ENCODE assay signal across 8 mouse cellular contexts in the genomic region with DNA sequence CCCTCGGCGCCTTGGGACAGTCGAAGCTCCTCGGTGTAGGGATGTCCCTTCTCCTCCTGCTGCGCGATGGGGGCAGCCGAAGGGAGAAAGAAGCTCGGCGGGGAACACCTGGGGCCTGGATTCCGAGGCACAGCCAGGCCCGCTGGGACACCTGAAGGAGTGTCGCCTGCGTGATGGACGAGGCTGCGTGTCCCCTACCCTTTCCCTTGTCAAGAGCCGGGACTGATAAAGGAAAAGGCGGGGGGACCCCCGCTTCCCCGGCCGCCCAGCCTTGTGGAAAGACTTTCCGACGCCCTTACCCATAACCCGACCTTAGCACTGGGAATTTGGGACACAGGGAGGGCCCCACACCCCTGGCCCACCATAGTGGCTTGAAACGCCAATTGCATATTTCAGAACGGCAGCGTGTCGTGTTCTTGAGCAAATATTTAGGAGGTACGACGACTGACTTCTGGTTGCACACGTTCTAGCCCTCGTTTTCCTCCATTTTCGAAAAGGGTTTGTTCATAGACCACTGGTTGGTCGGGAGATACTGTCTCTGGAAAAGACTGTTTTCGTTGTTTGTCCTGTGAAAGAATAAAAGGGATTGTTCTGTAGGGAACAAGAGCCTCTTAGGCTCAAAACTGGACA. TPM values are rescaled to one million over a fixed set of nuclear protein-coding genes. Genes with fewer than 3 reads are reported as not detected.
DNase-seq lines count a peak whose midpoint lies in the region; ATAC-seq and TF ChIP-seq lines count a peak whose summit lies in the region.

No protein-coding gene starts in this region.

- no peak overlapping the region for H3K27ac ChIP-seq in kidney, adult 2 months (ENCODE audit: insufficient read depth, low read depth, low read length)
- peak overlapping the region; percentile 77 for H3K27ac ChIP-seq in MEL (ENCODE audit: control insufficient read depth, low read depth, low read length)
- peak overlapping the region; percentile 87 for H3K27ac ChIP-seq in embryonic facial prominence, embryonic 11.5 days (replicated peaks; ENCODE audit: low read depth, low read length)
- H3K27ac ChIP-seq in hindbrain, postnatal 0 days = peak overlapping the region; percentile 85

- H3K79me2 ChIP-seq in MEL (ENCODE audit: control insufficient read depth, insufficient read depth, low read length, poor library complexity) = peaks cover 45% of the 10 kb centered on the region

- H3K9me3 ChIP-seq in MEL (replicated peaks; ENCODE audit: insufficient read depth, low read length) = no peaks in the 10 kb centered on the region
- H3K9me3 ChIP-seq in embryonic facial prominence, embryonic 11.5 days (replicated peaks; ENCODE audit: control insufficient read depth, low read length) = no peaks in the 10 kb centered on the region
- no peaks in the 10 kb centered on the region for H3K9me3 ChIP-seq in hindbrain, postnatal 0 days (ENCODE audit: low read length)

- no peak; the same call in 1 of the 2 replicates for ATAC-seq in embryonic facial prominence, embryonic 11.5 days (replicated peaks; ENCODE audit: insufficient number of reproducible peaks, low FRiP score, low TSS enrichment, low read depth)
- ATAC-seq in hindbrain, postnatal 0 days = peak; percentile 0; the same call in 1 of the 2 replicates

- TF ChIP-seq CTCF in kidney, adult 2 months (conservative IDR thresholded peaks at IDR 0.05; ENCODE audit: insufficient read depth, insufficient read length, low read depth, low read length) = no peak
- TF ChIP-seq CTCF in MEL (IDR thresholded peaks at IDR 0.05 in 2 of 3, conservative IDR thresholded peaks at IDR 0.05 in 1 of 3; ENCODE audit: control insufficient read depth in 1 of 3, insufficient read depth in 1 of 3, low read depth in 2 of 3, low read length in 3 of 3, poor library complexity in 1 of 3, severe bottlenecking in 1 of 3) = no peak
- TF ChIP-seq CTCF in hindbrain, postnatal 0 days (IDR thresholded peaks at IDR 0.05; ENCODE audit: low read depth) = no peak

- H3K4me1 ChIP-seq in kidney, adult 2 months (ENCODE audit: control insufficient read depth, insufficient read depth, low read length) = no peaks in the 10 kb centered on the region
- peaks cover 5 to 7% of the 10 kb centered on the region in 2 experiments for H3K4me1 ChIP-seq in MEL (ENCODE audit: control insufficient read depth in 1 of 2, insufficient read depth in 2 of 2, low read length in 2 of 2)
- H3K4me1 ChIP-seq in embryonic facial prominence, embryonic 11.5 days (ENCODE audit: control insufficient read depth, insufficient read depth, low read length) = no peaks in the 10 kb centered on the region
- H3K4me1 ChIP-seq in hindbrain, postnatal 0 days (ENCODE audit: insufficient read depth, low read length) = no peaks in the 10 kb centered on the region; the same call in 1 of the 2 replicates

- TF ChIP-seq RAD21 in MEL (IDR thresholded peaks at IDR 0.05; ENCODE audit: low read depth, low read length) = no peak

- TF ChIP-seq POLR2A in kidney, adult 2 months (IDR thresholded peaks at IDR 0.05; ENCODE audit: low read depth, low read length) = no peak
- TF ChIP-seq POLR2A in MEL (IDR thresholded peaks at IDR 0.05; ENCODE audit: control insufficient read depth in 1 of 2, insufficient read depth in 1 of 2, low read depth in 1 of 2, low read length in 2 of 2, poor library complexity in 1 of 2) = no peak

- under 1% methylated on average over 34 of the region's 34 CpGs for WGBS in kidney, adult 2 months
- under 1% methylated on average over 33 of the region's 34 CpGs for WGBS in embryonic facial prominence, embryonic 11.5 days
- whole genome bisulfite sequencing in hindbrain, postnatal 0 days = under 1% methylated on average over 29 of the region's 34 CpGs

- TF ChIP-seq EP300 in MEL (IDR thresholded peaks at IDR 0.05; ENCODE audit: low read depth in 1 of 2, low read length in 2 of 2) = no peak

- no peaks in the 10 kb centered on the region for H3K36me3 ChIP-seq in kidney, adult 2 months (ENCODE audit: control insufficient read depth, insufficient read depth, low read length)
- peaks cover 10 to 24% of the 10 kb centered on the region in 2 experiments; a peak in 3 of 4 replicates for H3K36me3 ChIP-seq in MEL (ENCODE audit: control insufficient read depth in 1 of 2, insufficient read depth in 2 of 2, low read length in 2 of 2)
- no peaks in the 10 kb centered on the region for H3K36me3 ChIP-seq in embryonic facial prominence, embryonic 11.5 days (replicated peaks; ENCODE audit: control insufficient read depth, insufficient read depth, low read depth, low read length)
- no peaks in the 10 kb centered on the region for H3K36me3 ChIP-seq in hindbrain, postnatal 0 days (ENCODE audit: insufficient read depth, low read length)

- H3K4me2 ChIP-seq in embryonic facial prominence, embryonic 11.5 days (ENCODE audit: low read depth, low read length) = peak overlapping the region; percentile 81
- H3K4me2 ChIP-seq in hindbrain, postnatal 0 days (ENCODE audit: low read depth, low read length) = peak overlapping the region; percentile 93

- DNase-seq in kidney, adult 2 months = no peak
- DNase-seq in kidney, postnatal 14 days = no peak
- peak; percentile 62 for DNase-seq in MEL (ENCODE audit: low read depth, low spot score)
- DNase-seq in embryonic facial prominence, embryonic 11.5 days (ENCODE audit: low spot score) = peak; percentile 25
- peak; percentile 9 for DNase-seq in hindbrain, postnatal 0 days (ENCODE audit: low spot score)
- peak; percentile 17 for DNase-seq in lung, postnatal 25 days (ENCODE audit: low spot score)
- DNase-seq in right cerebral cortex, postnatal 14 days = no peak
- DNase-seq in adrenal gland, postnatal 14 days = no peak

- no peaks in the 10 kb centered on the region for H3K27me3 ChIP-seq in kidney, adult 2 months (replicated peaks; ENCODE audit: control insufficient read depth, insufficient read depth, low read length)
- no peaks in the 10 kb centered on the region for H3K27me3 ChIP-seq in MEL (ENCODE audit: control insufficient read depth in 1 of 2, insufficient read depth in 2 of 2, low read length in 2 of 2)
- no peaks in the 10 kb centered on the region for H3K27me3 ChIP-seq in embryonic facial prominence, embryonic 11.5 days (ENCODE audit: control insufficient read depth, insufficient read depth, low read length)
- no peaks in the 10 kb centered on the region for H3K27me3 ChIP-seq in hindbrain, postnatal 0 days (ENCODE audit: insufficient read depth, low read length)

- H3K4me3 ChIP-seq in kidney, adult 2 months (ENCODE audit: insufficient read depth, low read depth, low read length) = peak overlapping the region; percentile 89
- H3K4me3 ChIP-seq in MEL (ENCODE audit: control insufficient read depth in 1 of 2, insufficient read depth in 1 of 2, low read depth in 2 of 2, low read length in 2 of 2) = peak overlapping the region; percentile 79 to 82
- H3K4me3 ChIP-seq in embryonic facial prominence, embryonic 11.5 days (ENCODE audit: low read depth, low read length) = peak overlapping the region; percentile 77
- peak overlapping the region; percentile 89 for H3K4me3 ChIP-seq in hindbrain, postnatal 0 days (ENCODE audit: low read length)

- H3K9ac ChIP-seq in MEL (ENCODE audit: control insufficient read depth, low read depth, low read length, poor library complexity, severe bottlenecking) = peak overlapping the region; percentile 93
- H3K9ac ChIP-seq in embryonic facial prominence, embryonic 11.5 days (replicated peaks; ENCODE audit: low read length) = peak overlapping the region; percentile 92
- peak overlapping the region; percentile 82 for H3K9ac ChIP-seq in hindbrain, postnatal 0 days (replicated peaks; ENCODE audit: low read length)

TF ChIP-seq in MEL, 35 proteins besides CTCF, POLR2A, EP300 and RAD21:
- no peak for TF ChIP-seq JUND (IDR thresholded peaks at IDR 0.05; ENCODE audit: low read depth, low read length)
- TF ChIP-seq SIN3A (IDR thresholded peaks at IDR 0.05; ENCODE audit: low read length) = 0 out of 2 replicates have a peak, but pooled peaks have one; percentile 2

RNA-seq across cellular contexts. Expression of a gene that starts 0.6 kb away (rescaled TPM):
- polyA plus RNA-seq in kidney, adult 2 months (2012; rRNA removed) = 1.9 and 2.0 TPM in 2 replicates
- total RNA-seq in MEL (2012; rRNA removed) = 12.5 and 14.1 TPM in 2 replicates
- polyA plus RNA-seq in MEL (2012; ENCODE audit: insufficient read depth in 1 of 2, insufficient read length in 2 of 2, low read depth in 1 of 2, low replicate concordance in 2 of 2, missing spikeins in 1 of 2) = 10 to 100 TPM in 1 of 2 experiments, not detected in 1; 16.4 TPM
- 24.6 and 25.9 TPM in 2 replicates for polyA plus RNA-seq in embryonic facial prominence, embryonic 11.5 days (2014; fragmentation: Nextera tagmentation; extraction: Ambion mirVana)
- total RNA-seq in hindbrain, postnatal 0 days (2014; rRNA removed) = 10.7 and 24.1 TPM in 2 replicates
- 8.1 and 8.9 TPM in 2 replicates for polyA plus RNA-seq in hindbrain, postnatal 0 days (2015; fragmentation: Nextera tagmentation; extraction: Ambion mirVana)
- 12.7 and 13.1 TPM in 2 replicates for total RNA-seq in adrenal gland, postnatal 14 days (2021)

RNA-seq across cellular contexts. Expression of a gene that starts 0.9 kb away (rescaled TPM):
- polyA plus RNA-seq in kidney, adult 2 months (2012; rRNA removed) = 1.3 and 1.6 TPM in 2 replicates
- total RNA-seq in MEL (2012; rRNA removed) = 16.0 and 18.5 TPM in 2 replicates
- 10 to 100 TPM in 1 of 2 experiments, not detected in 1; 21.4 TPM for polyA plus RNA-seq in MEL (2012; ENCODE audit: insufficient read depth in 1 of 2, insufficient read length in 2 of 2, low read depth in 1 of 2, low replicate concordance in 2 of 2, missing spikeins in 1 of 2)
- polyA plus RNA-seq in embryonic facial prominence, embryonic 11.5 days (2014; fragmentation: Nextera tagmentation; extraction: Ambion mirVana) = 14.9 and 15.2 TPM in 2 replicates
- 6.4 and 10.8 TPM in 2 replicates for total RNA-seq in hindbrain, postnatal 0 days (2014; rRNA removed)
- 6.4 and 7.3 TPM in 2 replicates for polyA plus RNA-seq in hindbrain, postnatal 0 days (2015; fragmentation: Nextera tagmentation; extraction: Ambion mirVana)
- 13.7 and 17.3 TPM in 2 replicates for total RNA-seq in adrenal gland, postnatal 14 days (2021)

Comparison
In these comparisons a context has a peak if more than half of its experiments do, and no peak if none do; other contexts are left out.
1. DNase-seq: peak in MEL (single experiment), embryonic facial prominence, embryonic 11.5 days (single experiment), hindbrain, postnatal 0 days (single experiment) and lung, postnatal 25 days (single experiment); none in kidney, adult 2 months (single experiment), kidney, postnatal 14 days (single experiment), right cerebral cortex, postnatal 14 days (single experiment) and adrenal gland, postnatal 14 days (single experiment).
2. Peak in every context shown above with its lines, with median percentiles within 50 percentile points of each other: H3K4me3 ChIP-seq and H3K9ac ChIP-seq.